Mouse (Mus musculus): ENCODE results near the gene Rars2.

GRCm38 (mm10) chr4:34659012-34659411 is 44.3 kb downstream of the Rars2 start:
- TF ChIP-seq POLR2A (IDR thresholded peaks at IDR 0.05; ENCODE audit: borderline replicate concordance, low read depth, low read length): no peak
- TF ChIP-seq CTCF (IDR thresholded peaks at IDR 0.05; ENCODE audit: low read depth, low read length): no peak
